Mouse (Mus musculus): Measurements from ENCODE around the gene Lnx1.

DNA sequence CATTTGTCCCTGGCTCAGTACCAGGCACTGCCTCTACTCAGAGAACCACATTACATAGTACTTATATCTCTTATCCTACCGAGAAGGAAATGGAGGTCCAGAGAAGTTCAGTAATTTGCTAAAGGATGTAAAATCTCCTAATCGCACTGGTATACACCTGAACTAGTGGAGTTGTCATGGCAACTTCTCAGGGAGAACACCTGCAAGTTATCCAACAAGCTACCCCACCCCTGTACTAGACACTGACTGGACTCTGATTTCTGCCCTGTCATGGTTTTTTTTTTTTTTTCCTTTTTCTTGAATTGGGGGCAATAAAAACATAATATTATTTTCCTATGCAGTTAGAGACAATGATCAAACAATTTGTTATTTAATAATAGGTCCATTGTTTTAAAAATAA is 1.8 kb downstream of the Lnx1 start:
- no peak for TF ChIP-seq POLR2A (IDR thresholded peaks at IDR 0.05; ENCODE audit: insufficient read depth, low read length)
- no peak for TF ChIP-seq CTCF (IDR thresholded peaks at IDR 0.05; ENCODE audit: low read depth, low read length)

Data from ES-Bruce4 (cell line).